Mouse (Mus musculus) C2C12 (cell line): ENCODE measurements around the gene Ssc5d. TPM values are rescaled to one million over a fixed set of nuclear protein-coding genes. Genes with fewer than 3 reads are reported as not detected.

ENCODE experiments used
- H3K27me3 ChIP-seq: one replicate; pipeline ENCODE4 v1.6.1; 2011; ENCODE audit not compliant: control insufficient read depth, insufficient read depth, insufficient read length
- H3K36me3 ChIP-seq: one replicate; pipeline ENCODE4 v1.6.1; 2011; ENCODE audit not compliant: control insufficient read depth, insufficient read depth
- H3K4me3 ChIP-seq: one replicate; pipeline ENCODE4 v1.5.1; 2011; ENCODE audit warnings: mild to moderate bottlenecking, control low read depth; ENCODE audit not compliant: poor library complexity, insufficient read depth, severe bottlenecking
- H3K79me2 ChIP-seq: one replicate; pipeline ENCODE4 v1.6.1; 2011; ENCODE audit not compliant: control insufficient read depth, insufficient read depth
- H3K79me3 ChIP-seq: one replicate; pipeline ENCODE4 v1.6.1; 2011; ENCODE audit warnings: low read depth, control low read depth
- H3ac ChIP-seq: one replicate; pipeline ENCODE3; 2011; ENCODE audit warnings: low read depth; ENCODE audit not compliant: control insufficient read depth, insufficient read length
- CEBPB ChIP-seq: IDR thresholded peaks from one replicate; pipeline ENCODE4 v1.6.1; 2011; ENCODE audit warnings: low read depth, mild to moderate bottlenecking, control low read depth, moderate library complexity
- CTCF ChIP-seq: IDR thresholded peaks from one replicate; pipeline ENCODE4 v1.5.1; 2011; ENCODE audit not compliant: control insufficient read depth, insufficient read depth, insufficient read length
- FOSL1 ChIP-seq: IDR thresholded peaks from one replicate; pipeline ENCODE4 v1.8.0; 2011; ENCODE audit warnings: mild to moderate bottlenecking, low read length; ENCODE audit not compliant: poor library complexity, insufficient read depth, severe bottlenecking
- MAX ChIP-seq: IDR thresholded peaks from one replicate; pipeline ENCODE4 v1.6.1; 2011; ENCODE audit warnings: mild to moderate bottlenecking, control low read depth
- MYOD1 ChIP-seq: IDR thresholded peaks from one replicate; pipeline ENCODE4 v1.6.1; 2011; ENCODE audit warnings: low read depth; ENCODE audit not compliant: control insufficient read depth, insufficient read length
- MYOG ChIP-seq: IDR thresholded peaks from one replicate; pipeline ENCODE4 v1.6.1; 2011; ENCODE audit not compliant: control insufficient read depth, insufficient read length; ENCODE audit errors: extremely low read depth
- USF1 ChIP-seq: IDR thresholded peaks from one replicate; pipeline ENCODE4 v1.6.1; 2011; ENCODE audit warnings: low read depth, mild to moderate bottlenecking, control low read depth, moderate library complexity
- polyA plus RNA-seq: library from polyadenylated mRNA; unstranded; fragments of >200 nt; fragmentation: generic; extraction: Trizol; gene quantifications from one replicate; pipeline ENCODE4 v1.2.1, GENCODE M21; 2012; ENCODE audit warnings: missing spikeins

Gene Ssc5d
- polyA plus RNA-seq, 1 experiment, result 3.7 TPM

- H3ac ChIP-seq, result no peak overlapping the region
- TF ChIP-seq CEBPB, result no peak
- no peak for TF ChIP-seq MAX
- TF ChIP-seq FOSL1, result no peak
- TF ChIP-seq MYOG, result no peak
- TF ChIP-seq MYOD1, result no peak
- TF ChIP-seq USF1, result no peak
- no peaks in the 10 kb centered on the region for H3K36me3 ChIP-seq
- H3K27me3 ChIP-seq, result peaks cover 4% of the 10 kb centered on the region
- no peak overlapping the region for H3K4me3 ChIP-seq
- no peaks in the 10 kb centered on the region for H3K79me3 ChIP-seq
- H3K79me2 ChIP-seq, result no peaks in the 10 kb centered on the region
These were observed 30.4 kb upstream of the Ssc5d start for GRCm38 (mm10) chr7:4895186-4895585.

- no peak overlapping the region for H3ac ChIP-seq
- no peaks in the 10 kb centered on the region for H3K79me2 ChIP-seq
- no peaks in the 10 kb centered on the region for H3K79me3 ChIP-seq
- H3K27me3 ChIP-seq, result no peaks in the 10 kb centered on the region
- no peaks in the 10 kb centered on the region for H3K36me3 ChIP-seq
- no peak overlapping the region for H3K4me3 ChIP-seq
- TF ChIP-seq MAX (no peak), CTCF (no peak), CEBPB (no peak), USF1 (no peak)
These were observed 26.5 kb upstream of the Ssc5d start for GRCm38 (mm10) chr7:4898851-4899648.

- Histone ChIP-seq H3K79me3 (no peaks in the 10 kb centered on the region), H3K36me3 (no peaks in the 10 kb centered on the region), H3ac (no peak overlapping the region), H3K4me3 (no peak overlapping the region), H3K79me2 (no peaks in the 10 kb centered on the region), H3K27me3 (no peaks in the 10 kb centered on the region)
- TF ChIP-seq MAX, result no peak
These were observed 25.7 kb upstream of the Ssc5d start for GRCm38 (mm10) chr7:4899649-4900522.

- H3K79me2 ChIP-seq, result no peaks in the 10 kb centered on the region
- H3ac ChIP-seq, result no peak overlapping the region
- no peaks in the 10 kb centered on the region for H3K79me3 ChIP-seq
- TF ChIP-seq CEBPB (no peak), FOSL1 (no peak), MYOD1 (no peak), MAX (no peak), MYOG (no peak)
- H3K27me3 ChIP-seq, result peaks cover 3% of the 10 kb centered on the region
- no peak overlapping the region for H3K4me3 ChIP-seq
- no peaks in the 10 kb centered on the region for H3K36me3 ChIP-seq
These were observed 25.1 kb upstream of the Ssc5d start for GRCm38 (mm10) chr7:4900523-4900851.

- peaks cover 5% of the 10 kb centered on the region for H3K27me3 ChIP-seq
- TF ChIP-seq USF1 (no peak), CEBPB (no peak), MAX (no peak), CTCF (no peak), MYOG (no peak), FOSL1 (no peak), MYOD1 (no peak)
These were observed 24.4 kb upstream of the Ssc5d start for GRCm38 (mm10) chr7:4901171-4901570.

GRCm38 (mm10) chr7:4902404-4902803 lies 23.2 kb upstream of the Ssc5d start:
- H3K36me3 ChIP-seq, result no peaks in the 10 kb centered on the region
- H3K4me3 ChIP-seq, result no peak overlapping the region
- no peaks in the 10 kb centered on the region for H3K79me3 ChIP-seq
- no peak overlapping the region for H3ac ChIP-seq
- H3K27me3 ChIP-seq, result peaks cover 17% of the 10 kb centered on the region
- H3K79me2 ChIP-seq, result no peaks in the 10 kb centered on the region
- TF ChIP-seq USF1 (no peak), MAX (no peak), MYOD1 (no peak), CTCF (no peak), MYOG (no peak), CEBPB (no peak)

More at GRCm38 (mm10) chr7:4901171-4901570, 24.4 kb upstream of the Ssc5d start:
- Histone ChIP-seq H3ac (no peak overlapping the region), H3K79me2 (no peaks in the 10 kb centered on the region), H3K4me3 (no peak overlapping the region), H3K79me3 (no peaks in the 10 kb centered on the region), H3K36me3 (no peaks in the 10 kb centered on the region)
